Mouse (Mus musculus): ENCODE data around the gene Slc1a3.

GRCm38 (mm10) chr15:8682871-8683270 lies 27.7 kb downstream of the Slc1a3 start:
- TF ChIP-seq FLI1 (IDR thresholded peaks at IDR 0.05; ENCODE audit: low read length) (no peak), GATA1 (IDR thresholded peaks at IDR 0.05; ENCODE audit: borderline replicate concordance, low read length) (no peak)
